Mouse (Mus musculus) ES-Bruce4 (cell line): ENCODE measurements at regions not wholly inside any gene's neighbourhood (a gene's known extent, or its start where the extent isn't known, plus 50 kb on each side); places are given as distances from the start of the nearest gene placed in this dataset.

Experiments used
- CTCF ChIP-seq: IDR thresholded peaks from one replicate; pipeline ENCODE4 v1.8.1; 2011; ENCODE audit warnings: low read depth, low read length
- EP300 ChIP-seq: IDR thresholded peaks from 2 replicates; pipeline ENCODE4 v1.6.1; 2011; ENCODE audit warnings: low read depth, low read length; ENCODE audit not compliant: insufficient read depth
- POLR2A ChIP-seq: IDR thresholded peaks from one replicate; pipeline ENCODE4 v1.8.1; 2011; ENCODE audit warnings: low read length; ENCODE audit not compliant: insufficient read depth

GRCm38 (mm10) chr2:146626531-146626930 lies 114.4 kb upstream of the Ralgapa2 start:
- TF ChIP-seq POLR2A = no peak
- TF ChIP-seq EP300 = no peak
- TF ChIP-seq CTCF = no peak
